Mouse (Mus musculus): ENCODE measurements around the gene Dpep2nb.
A peak's percentile ranks its signal among the peaks of the same experiment; 100 is the strongest.
"Not testable (repeated sequence)": the region's sequence is repeated elsewhere in the genome, so short reads cannot be mapped to it uniquely, and the experiment has no call there.

Gene Dpep2nb

GRCm38 (mm10) chr8:106005875-106006274, at the start of gene Dpep2nb:
Dpep2nb (minus strand) TSS chr8:106005975.
- no peak for DNase-seq (ENCODE audit: low read depth, low spot score)

- DNase-seq (ENCODE audit: low read depth, low spot score), result no peak
Measured at GRCm38 (mm10) chr8:106055038-106055437, 49.3 kb upstream of the Dpep2nb start.

GRCm38 (mm10) chr8:106054190-106054811, 48.5 kb upstream of the Dpep2nb start:
- DNase-seq (ENCODE audit: low read depth, low spot score), result peak; percentile 49

GRCm38 (mm10) chr8:106052510-106053089, 46.8 kb upstream of the Dpep2nb start:
- no peak for DNase-seq (ENCODE audit: low read depth, low spot score)

- DNase-seq (ENCODE audit: low read depth, low spot score), result no peak
Measured at GRCm38 (mm10) chr8:106051068-106051467, 45.3 kb upstream of the Dpep2nb start.

- no peak for DNase-seq (ENCODE audit: low read depth, low spot score)
Measured at GRCm38 (mm10) chr8:106049840-106050239, 44.1 kb upstream of the Dpep2nb start.

- DNase-seq (ENCODE audit: low read depth, low spot score), result no peak
Measured at GRCm38 (mm10) chr8:106047854-106048630, 42.3 kb upstream of the Dpep2nb start.

- no peak for DNase-seq (ENCODE audit: low read depth, low spot score)
Measured at GRCm38 (mm10) chr8:106046872-106047559, 41.2 kb upstream of the Dpep2nb start.

- DNase-seq (ENCODE audit: low read depth, low spot score), result peak; percentile 63
Measured at GRCm38 (mm10) chr8:106044151-106044550, 38.4 kb upstream of the Dpep2nb start.

- no peak for DNase-seq (ENCODE audit: low read depth, low spot score)
Measured at GRCm38 (mm10) chr8:106043055-106043454, 37.3 kb upstream of the Dpep2nb start.

GRCm38 (mm10) chr8:106040218-106040617, 34.4 kb upstream of the Dpep2nb start:
- no peak for DNase-seq (ENCODE audit: low read depth, low spot score)

- no peak for DNase-seq (ENCODE audit: low read depth, low spot score)
Measured at GRCm38 (mm10) chr8:106039605-106040004, 33.8 kb upstream of the Dpep2nb start.

GRCm38 (mm10) chr8:106038721-106039120, 32.9 kb upstream of the Dpep2nb start:
- DNase-seq (ENCODE audit: low read depth, low spot score), result no peak

- peak; percentile 59 for DNase-seq (ENCODE audit: low read depth, low spot score)
Measured at GRCm38 (mm10) chr8:106022483-106022882, 16.7 kb upstream of the Dpep2nb start.

GRCm38 (mm10) chr8:106018039-106018438, 12.3 kb upstream of the Dpep2nb start:
- DNase-seq (ENCODE audit: low read depth, low spot score), result no peak

GRCm38 (mm10) chr8:106017130-106017529, 11.4 kb upstream of the Dpep2nb start:
- DNase-seq (ENCODE audit: low read depth, low spot score), result no peak

- DNase-seq (ENCODE audit: low read depth, low spot score), result no peak
Measured at GRCm38 (mm10) chr8:106016284-106016683, 10.5 kb upstream of the Dpep2nb start.

GRCm38 (mm10) chr8:106012203-106012602, 6.4 kb upstream of the Dpep2nb start:
- not testable (repeated sequence) for DNase-seq (ENCODE audit: low read depth, low spot score)

GRCm38 (mm10) chr8:106011643-106011986, 5.8 kb upstream of the Dpep2nb start, which contains the start of gene Ddx28:
Ddx28 (minus strand) TSS chr8:106011882.
- DNase-seq (ENCODE audit: low read depth, low spot score), result no peak

- peak; percentile 88 for DNase-seq (ENCODE audit: low read depth, low spot score)
Measured at GRCm38 (mm10) chr8:106010748-106011642, 5.2 kb upstream of the Dpep2nb start.

GRCm38 (mm10) chr8:106007891-106008290, 2.1 kb upstream of the Dpep2nb start:
- not testable (repeated sequence) for DNase-seq (ENCODE audit: low read depth, low spot score)

Measured in skeletal muscle tissue, adult 2 months (tissue).